Mouse (Mus musculus) right cerebral cortex, postnatal 25 days (tissue): ENCODE results near the gene Ppfia2.

Experiments
- DNase-seq: peaks from one replicate; pipeline ENCODE4 v3.0.0; 2022

Gene Ppfia2

GRCm38 (mm10) chr10:106670170-106670569 is 200.0 kb downstream of the Ppfia2 start:
- DNase-seq: no peak

GRCm38 (mm10) chr10:106681395-106681794 is 211.3 kb downstream of the Ppfia2 start:
- no peak for DNase-seq

- no peak for DNase-seq
Measured at GRCm38 (mm10) chr10:106685519-106685918, 215.4 kb downstream of the Ppfia2 start.

- no peak for DNase-seq
Measured at GRCm38 (mm10) chr10:106719936-106720335, 249.8 kb downstream of the Ppfia2 start.

- DNase-seq: no peak
Measured at GRCm38 (mm10) chr10:106732265-106732664, 262.1 kb downstream of the Ppfia2 start.

GRCm38 (mm10) chr10:106736230-106737063 is 266.3 kb downstream of the Ppfia2 start:
- no peak for DNase-seq

- DNase-seq: no peak
Measured at GRCm38 (mm10) chr10:106738190-106738589, 268.1 kb downstream of the Ppfia2 start.

GRCm38 (mm10) chr10:106744966-106745365 is 274.8 kb downstream of the Ppfia2 start:
- no peak for DNase-seq

- peak; percentile 52 for DNase-seq
Measured at GRCm38 (mm10) chr10:106761061-106761460, 290.9 kb downstream of the Ppfia2 start.

GRCm38 (mm10) chr10:106763785-106764184 is 293.6 kb downstream of the Ppfia2 start:
- no peak for DNase-seq

- no peak for DNase-seq
Measured at GRCm38 (mm10) chr10:106775571-106775970, 305.4 kb downstream of the Ppfia2 start.

- no peak for DNase-seq
Measured at GRCm38 (mm10) chr10:106815447-106815846, 345.3 kb downstream of the Ppfia2 start.

- no peak for DNase-seq
Measured at GRCm38 (mm10) chr10:106818381-106818780, 348.2 kb downstream of the Ppfia2 start.

- no peak for DNase-seq
Measured at GRCm38 (mm10) chr10:106824215-106824614, 354.1 kb downstream of the Ppfia2 start.

GRCm38 (mm10) chr10:106838476-106838875 is 368.3 kb downstream of the Ppfia2 start:
- no peak for DNase-seq

- DNase-seq: no peak
Measured at GRCm38 (mm10) chr10:106858106-106858505, 388.0 kb downstream of the Ppfia2 start.

- no peak for DNase-seq
Measured at GRCm38 (mm10) chr10:106870233-106870632, 400.1 kb downstream of the Ppfia2 start.

GRCm38 (mm10) chr10:106871847-106872246 is 401.7 kb downstream of the Ppfia2 start:
- no peak for DNase-seq

- DNase-seq: no peak
Measured at GRCm38 (mm10) chr10:106872714-106873113, 402.6 kb downstream of the Ppfia2 start.

GRCm38 (mm10) chr10:106881330-106881729 is 411.2 kb downstream of the Ppfia2 start:
- DNase-seq: no peak

- DNase-seq: no peak
Measured at GRCm38 (mm10) chr10:106896351-106896750, 426.2 kb downstream of the Ppfia2 start.

- DNase-seq: no peak
Measured at GRCm38 (mm10) chr10:106910108-106910507, 440.0 kb downstream of the Ppfia2 start.

- no peak for DNase-seq
Measured at GRCm38 (mm10) chr10:106913032-106913431, 442.9 kb downstream of the Ppfia2 start.

GRCm38 (mm10) chr10:106914275-106914674 is 444.1 kb downstream of the Ppfia2 start:
- DNase-seq: no peak

- no peak for DNase-seq
Measured at GRCm38 (mm10) chr10:106914822-106915221, 444.7 kb downstream of the Ppfia2 start.
